Mouse (Mus musculus): ENCODE measurements at regions not wholly inside any gene's neighbourhood (a gene's known extent, or its start where the extent isn't known, plus 50 kb on each side); places are given as distances from the start of the nearest gene placed in this dataset.

- no peak for TF ChIP-seq POLR2A (IDR thresholded peaks at IDR 0.05; ENCODE audit: borderline replicate concordance, extremely low read depth, low read depth, low read length)
- no peak for TF ChIP-seq CTCF (IDR thresholded peaks at IDR 0.05; ENCODE audit: insufficient read depth, low read length)
Measured at GRCm38 (mm10) chr16:5766771-5767421, 118.3 kb upstream of the Rbfox1 start.
